Mouse (Mus musculus) embryonic fibroblast, embryonic 13.5 days (primary cell): ENCODE measurements at regions not wholly inside any gene's neighbourhood (a gene's known extent, or its start where the extent isn't known, plus 50 kb on each side); places are given as distances from the start of the nearest gene placed in this dataset.

Experiments
- H3K27ac ChIP-seq: 2 replicates; pipeline ENCODE4 v1.5.1; 2012; ENCODE audit warnings: low read length, control low read depth, inconsistent platforms; ENCODE audit not compliant: insufficient read depth
- H3K4me1 ChIP-seq: 2 replicates; pipeline ENCODE4 v1.6.1; 2011; ENCODE audit warnings: low read length; ENCODE audit not compliant: control insufficient read depth, insufficient read depth
- H3K4me3 ChIP-seq: 2 replicates; pipeline ENCODE4 v1.5.1; 2011; ENCODE audit warnings: mild to moderate bottlenecking, control low read depth, low read length; ENCODE audit not compliant: insufficient read depth
- CTCF ChIP-seq: IDR thresholded peaks from 2 replicates; pipeline ENCODE4 v1.5.1; 2011; ENCODE audit warnings: mild to moderate bottlenecking, control low read depth, low read length, moderate library complexity, borderline replicate concordance; ENCODE audit not compliant: insufficient read depth
- POLR2A ChIP-seq: IDR thresholded peaks from 2 replicates; pipeline ENCODE4 v1.6.1; 2011; ENCODE audit warnings: low read depth, mild to moderate bottlenecking, control low read depth, low read length, moderate library complexity

DNA sequence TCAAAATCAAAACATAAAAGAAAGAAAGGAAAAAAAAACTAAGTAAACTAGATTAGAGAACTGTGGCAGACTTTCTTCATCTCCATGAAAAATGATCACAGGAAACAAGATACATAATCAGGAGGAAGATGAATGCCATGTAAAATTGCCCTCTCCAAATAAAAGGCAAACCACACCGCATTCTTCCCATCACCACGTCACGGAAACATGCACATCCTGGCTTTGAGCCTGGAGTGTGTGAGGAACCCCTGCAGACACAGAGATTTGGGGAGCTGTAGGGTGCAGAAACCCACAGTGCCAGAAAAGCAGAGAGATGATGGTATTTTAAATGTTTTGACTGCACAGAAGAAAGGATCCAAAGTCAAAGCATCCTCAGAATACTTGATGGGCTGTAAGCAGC is 488.5 kb upstream of the Tenm4 start:
- H3K4me1 ChIP-seq: no peaks in the 10 kb centered on the region
- TF ChIP-seq POLR2A (no peak), CTCF (no peak)
- H3K4me3 ChIP-seq: no peak overlapping the region
- H3K27ac ChIP-seq: no peak overlapping the region

DNA sequence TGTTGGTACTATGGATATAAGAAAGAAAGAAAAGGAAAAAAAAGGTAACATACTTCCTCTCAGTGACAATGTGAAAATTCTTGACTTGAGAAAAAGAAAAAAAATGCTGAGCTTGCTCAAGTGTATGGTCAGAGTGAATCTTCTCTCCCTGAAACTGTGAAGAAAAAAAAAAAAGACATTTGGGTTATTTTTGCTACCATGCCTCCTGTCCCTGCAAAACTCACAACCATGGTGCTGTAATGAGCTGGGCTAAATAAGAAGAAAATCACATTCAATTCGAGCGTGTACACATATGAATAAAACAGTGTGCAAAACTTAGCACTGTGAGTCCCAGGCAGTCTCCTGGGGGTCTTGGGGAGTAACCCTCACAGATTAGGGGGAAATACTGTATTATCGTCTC is 483.3 kb upstream of the Tenm4 start:
- TF ChIP-seq CTCF: no peak
- TF ChIP-seq POLR2A: no peak
- H3K27ac ChIP-seq: no peak overlapping the region
- no peaks in the 10 kb centered on the region for H3K4me1 ChIP-seq
- no peak overlapping the region for H3K4me3 ChIP-seq

DNA sequence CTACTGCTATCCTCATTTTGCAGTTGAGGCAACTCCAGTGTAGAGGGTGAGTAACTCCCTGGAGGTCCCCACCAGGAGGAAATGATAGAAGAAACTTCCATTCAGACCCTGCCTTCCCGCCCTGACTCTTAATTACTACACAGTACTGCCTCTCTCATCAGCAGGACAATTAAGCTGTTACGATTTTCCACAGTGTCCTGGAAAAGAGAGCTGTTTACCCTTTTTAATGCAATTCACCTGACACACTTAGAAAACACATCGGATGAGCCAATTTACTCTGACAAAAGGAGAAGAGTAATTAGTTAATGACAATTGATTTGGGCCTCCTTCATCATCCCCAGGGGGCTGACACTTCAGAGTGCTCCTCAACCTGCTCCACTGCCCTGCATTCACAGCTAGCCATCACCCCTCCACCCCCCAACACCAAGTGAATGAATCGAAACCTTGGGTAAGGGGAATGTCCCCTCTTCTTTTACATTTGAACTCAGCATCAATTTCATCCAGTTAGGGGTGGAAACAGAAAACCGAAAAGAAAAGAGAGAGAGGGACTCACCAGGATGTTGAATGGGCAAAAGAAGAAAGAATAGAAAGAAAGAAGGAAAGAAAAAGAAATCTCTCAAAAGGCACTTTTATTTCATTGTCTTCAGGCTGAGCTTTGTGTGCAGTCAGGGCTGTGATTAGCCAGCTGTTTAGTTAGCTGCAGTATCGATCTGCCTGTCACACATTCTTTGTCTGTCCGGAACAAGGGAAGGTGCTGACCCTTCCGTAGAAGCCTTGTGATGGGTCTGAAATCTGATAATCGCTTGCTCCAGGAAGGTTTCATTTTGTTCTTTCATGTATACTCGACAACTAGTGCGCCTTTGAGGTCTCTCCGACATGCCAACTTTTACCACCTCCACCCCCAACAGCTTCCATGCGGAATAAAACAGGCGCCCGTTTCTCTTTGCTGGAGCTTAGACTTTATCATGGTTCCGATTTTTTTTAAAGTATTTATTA is 482.6 kb upstream of the Tenm4 start:
- peak overlapping the region; percentile 17 for H3K4me3 ChIP-seq
- H3K27ac ChIP-seq: no peak overlapping the region
- TF ChIP-seq CTCF (no peak), POLR2A (no peak)
- H3K4me1 ChIP-seq: no peaks in the 10 kb centered on the region

DNA sequence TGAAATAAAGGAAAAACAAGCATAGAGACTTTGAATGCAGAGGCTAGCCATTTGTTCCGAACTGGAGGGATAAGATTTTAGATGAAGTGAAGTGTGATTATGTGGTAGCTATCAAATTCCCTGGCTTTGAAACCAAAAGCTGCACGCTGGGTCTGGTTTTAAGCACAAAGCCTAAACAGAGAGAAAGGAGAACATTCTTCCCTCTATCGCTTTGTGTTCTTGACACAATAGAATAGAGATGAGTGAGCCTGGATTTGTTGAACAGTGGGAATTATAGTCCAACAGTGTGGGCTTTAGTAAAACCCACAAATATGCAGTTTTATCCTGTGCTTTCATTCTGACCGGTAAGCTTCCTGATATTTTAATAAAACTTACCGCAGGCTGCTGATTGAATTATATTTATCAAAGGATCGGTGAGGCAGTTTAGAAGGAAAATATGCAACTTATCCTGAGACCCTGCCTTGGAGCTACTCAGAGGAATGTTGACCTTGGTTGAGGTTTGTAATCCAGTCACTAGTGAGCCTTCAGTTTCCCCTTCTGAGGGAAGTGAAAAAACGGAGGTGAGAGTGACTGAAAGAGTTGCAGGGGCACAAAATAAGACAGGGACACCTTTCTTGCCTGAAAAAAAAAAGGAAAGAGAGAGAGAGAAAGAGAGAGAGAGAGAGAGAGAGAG is 481.7 kb upstream of the Tenm4 start:
- Histone ChIP-seq H3K4me1 (no peaks in the 10 kb centered on the region), H3K27ac (peak overlapping the region; percentile 18; the same call in 1 of the 2 replicates), H3K4me3 (no peak overlapping the region; the same call in 1 of the 2 replicates)
- TF ChIP-seq POLR2A (no peak), CTCF (no peak)

DNA sequence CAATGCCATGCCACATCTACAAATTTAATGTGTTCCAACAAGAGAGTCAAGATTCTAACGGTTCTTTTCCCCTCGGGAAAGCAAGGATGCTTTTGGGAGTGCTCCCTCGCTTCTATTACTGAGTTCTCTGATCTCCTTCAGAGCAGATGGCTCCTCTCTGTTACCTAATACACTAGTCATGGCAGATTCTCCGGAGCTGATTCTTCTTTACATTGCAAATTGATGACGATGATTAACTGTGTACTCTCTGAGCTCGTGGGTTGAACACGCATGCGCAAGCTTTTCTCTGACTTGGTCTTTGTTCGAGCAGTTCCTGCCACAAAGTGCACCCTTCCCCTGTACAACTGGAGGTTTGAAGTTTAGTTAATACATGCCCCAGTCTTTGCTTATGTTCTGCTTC is 471.5 kb upstream of the Tenm4 start:
- H3K4me3 ChIP-seq: no peak overlapping the region
- TF ChIP-seq CTCF (no peak), POLR2A (no peak)
- no peaks in the 10 kb centered on the region for H3K4me1 ChIP-seq
- H3K27ac ChIP-seq: no peak overlapping the region

DNA sequence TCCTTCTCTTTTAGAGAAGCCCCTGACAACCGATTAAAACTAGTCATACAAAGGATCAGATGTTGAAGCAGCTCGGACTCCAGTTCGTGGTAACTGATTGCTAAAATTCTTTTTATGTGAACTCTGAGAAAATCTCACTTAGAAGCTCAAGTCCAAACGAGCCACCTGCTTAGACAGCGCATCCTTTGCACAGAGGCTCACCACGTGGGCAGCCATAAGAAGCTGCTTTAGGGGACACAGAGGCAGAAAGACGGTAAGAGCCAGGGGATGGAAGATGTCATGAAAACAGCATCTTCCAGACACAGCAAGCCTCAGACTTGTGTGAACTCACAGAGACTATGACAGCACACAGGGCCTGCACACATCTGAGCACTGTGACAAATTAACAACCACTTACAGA is 461.0 kb upstream of the Tenm4 start:
- Histone ChIP-seq H3K4me3 (no peak overlapping the region), H3K4me1 (no peaks in the 10 kb centered on the region), H3K27ac (no peak overlapping the region)
- no peak for TF ChIP-seq POLR2A
- TF ChIP-seq CTCF: no peak

DNA sequence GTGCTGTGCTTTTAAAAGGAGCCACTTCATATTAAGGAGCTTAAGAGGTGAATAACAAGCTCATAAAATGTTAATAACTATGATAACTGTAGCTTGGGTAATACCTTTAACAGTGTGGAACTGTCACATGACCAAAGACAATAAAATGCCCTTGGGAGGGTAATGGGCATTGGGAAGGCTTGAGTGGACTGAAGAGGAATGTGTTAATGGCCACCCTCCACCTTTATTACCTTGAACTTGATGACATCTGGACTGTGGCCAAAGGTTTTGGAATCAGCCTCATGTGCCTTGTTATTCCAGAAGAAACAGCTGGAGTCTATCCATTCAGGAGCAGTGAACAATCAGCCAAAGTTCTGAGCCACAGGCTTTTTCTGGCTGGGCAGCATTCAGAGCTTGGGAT is 451.0 kb upstream of the Tenm4 start:
- H3K4me1 ChIP-seq: no peaks in the 10 kb centered on the region
- H3K4me3 ChIP-seq: no peak overlapping the region
- H3K27ac ChIP-seq: no peak overlapping the region
- TF ChIP-seq CTCF: no peak
- TF ChIP-seq POLR2A: no peak

DNA sequence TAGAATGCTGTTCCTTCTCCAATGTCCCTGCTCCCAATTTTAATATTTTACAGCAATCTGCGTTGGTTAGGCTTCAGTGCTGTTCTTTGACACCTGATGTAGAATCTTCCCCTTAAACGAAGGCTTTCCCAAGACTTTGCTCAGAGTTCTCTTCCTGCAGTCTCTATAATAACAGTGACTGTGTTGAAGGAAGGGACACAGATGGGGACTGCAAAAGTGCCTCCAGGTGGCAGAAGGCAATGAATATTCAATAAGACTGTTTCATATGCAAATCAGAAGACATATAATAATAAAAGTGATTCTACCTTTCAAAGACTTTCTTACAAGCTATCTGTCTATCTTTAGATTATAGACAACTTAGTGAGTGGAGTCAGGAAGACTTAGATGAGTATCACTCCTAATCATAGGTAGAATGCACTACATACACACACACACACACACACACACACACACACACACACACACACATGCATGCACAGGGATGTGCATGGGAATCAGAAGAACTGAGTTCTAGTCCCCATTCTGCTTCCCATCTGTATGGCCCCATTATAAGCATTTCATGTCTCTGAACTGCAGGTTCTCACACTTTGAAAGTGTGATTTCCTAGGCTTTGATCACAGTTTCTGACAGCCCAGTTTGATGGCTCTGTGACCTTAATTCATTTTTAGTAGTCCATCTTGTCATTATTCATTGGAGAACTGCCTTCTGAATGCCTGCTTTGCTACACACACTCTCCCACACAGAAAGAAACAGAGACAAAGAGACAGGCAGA is 445.1 kb upstream of the Tenm4 start:
- H3K4me3 ChIP-seq: no peak overlapping the region
- no peak overlapping the region for H3K27ac ChIP-seq
- H3K4me1 ChIP-seq: no peaks in the 10 kb centered on the region
- no peak for TF ChIP-seq POLR2A
- no peak for TF ChIP-seq CTCF

DNA sequence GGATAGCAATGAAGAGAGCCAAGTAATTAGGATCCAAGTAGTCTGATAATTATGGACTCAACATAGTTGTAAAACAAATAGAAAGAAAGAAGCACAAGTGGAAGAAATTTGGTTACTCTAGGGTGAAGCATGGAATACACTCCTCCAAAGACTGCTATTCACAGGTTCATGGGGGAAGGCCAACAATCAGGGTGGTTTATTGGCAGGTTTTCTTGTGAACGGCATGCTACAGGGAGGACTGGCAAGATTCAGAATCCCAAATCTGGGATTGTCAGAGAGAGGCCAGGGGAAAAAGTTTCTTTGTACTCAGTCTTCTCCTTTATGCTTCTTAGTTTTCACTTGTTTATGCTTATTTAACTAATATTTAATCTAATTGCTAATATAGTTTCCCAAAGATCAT is 437.2 kb upstream of the Tenm4 start:
- Histone ChIP-seq H3K4me1 (no peaks in the 10 kb centered on the region), H3K27ac (no peak overlapping the region), H3K4me3 (no peak overlapping the region)
- TF ChIP-seq CTCF (no peak), POLR2A (no peak)

DNA sequence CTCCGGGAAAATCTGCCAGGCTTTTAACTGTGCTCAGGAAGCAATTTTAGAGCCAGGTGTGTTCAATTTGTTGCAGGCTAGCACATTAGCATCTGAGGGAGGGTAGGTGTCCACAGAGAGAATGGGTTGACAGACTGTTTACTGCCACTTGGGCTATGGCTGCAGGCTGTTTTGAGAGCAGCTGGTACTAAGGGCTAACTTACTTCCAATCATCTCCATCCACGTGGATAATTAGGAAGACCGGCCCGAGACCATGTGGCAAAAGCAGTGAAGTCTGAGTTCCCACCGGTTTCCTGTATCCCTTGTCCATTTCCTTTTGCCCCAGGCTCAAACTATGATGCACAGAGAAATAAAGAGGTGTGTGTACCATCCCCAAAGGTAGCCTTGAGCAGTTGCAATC is 436.5 kb upstream of the Tenm4 start:
- TF ChIP-seq POLR2A (no peak), CTCF (no peak)
- no peaks in the 10 kb centered on the region for H3K4me1 ChIP-seq

More for the DNA sequence above, 436.5 kb upstream of the Tenm4 start:
- no peak overlapping the region for H3K27ac ChIP-seq
- H3K4me3 ChIP-seq: no peak overlapping the region
